Mouse (Mus musculus): ENCODE results near the gene Acsl4.

DNA sequence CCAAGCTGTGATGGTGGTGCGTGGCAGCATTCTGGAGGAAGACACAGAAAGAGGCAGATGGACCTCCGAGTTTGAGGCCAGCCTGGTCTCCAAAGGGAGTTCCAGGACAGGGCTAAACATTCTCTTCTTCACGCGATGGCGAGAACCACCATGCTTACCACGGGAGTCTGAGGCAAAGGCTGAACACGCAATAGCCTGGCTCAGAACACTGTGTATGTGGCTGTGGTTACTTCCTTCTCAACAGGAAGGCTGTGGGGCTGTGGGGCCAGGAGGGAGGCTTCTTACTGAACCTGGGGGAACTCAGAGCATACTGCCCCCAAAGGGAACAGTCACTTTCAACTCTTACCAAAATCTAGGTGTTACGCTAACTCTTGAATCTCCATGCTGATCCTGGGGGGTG lies 75.1 kb downstream of the Acsl4 start:
- TF ChIP-seq FLI1 (IDR thresholded peaks at IDR 0.05; ENCODE audit: low read length) (no peak), GATA1 (IDR thresholded peaks at IDR 0.05; ENCODE audit: borderline replicate concordance, low read length) (no peak)

Measured in megakaryocyte, embryonic 14.5 days (primary cell).